In the genomic region with DNA sequence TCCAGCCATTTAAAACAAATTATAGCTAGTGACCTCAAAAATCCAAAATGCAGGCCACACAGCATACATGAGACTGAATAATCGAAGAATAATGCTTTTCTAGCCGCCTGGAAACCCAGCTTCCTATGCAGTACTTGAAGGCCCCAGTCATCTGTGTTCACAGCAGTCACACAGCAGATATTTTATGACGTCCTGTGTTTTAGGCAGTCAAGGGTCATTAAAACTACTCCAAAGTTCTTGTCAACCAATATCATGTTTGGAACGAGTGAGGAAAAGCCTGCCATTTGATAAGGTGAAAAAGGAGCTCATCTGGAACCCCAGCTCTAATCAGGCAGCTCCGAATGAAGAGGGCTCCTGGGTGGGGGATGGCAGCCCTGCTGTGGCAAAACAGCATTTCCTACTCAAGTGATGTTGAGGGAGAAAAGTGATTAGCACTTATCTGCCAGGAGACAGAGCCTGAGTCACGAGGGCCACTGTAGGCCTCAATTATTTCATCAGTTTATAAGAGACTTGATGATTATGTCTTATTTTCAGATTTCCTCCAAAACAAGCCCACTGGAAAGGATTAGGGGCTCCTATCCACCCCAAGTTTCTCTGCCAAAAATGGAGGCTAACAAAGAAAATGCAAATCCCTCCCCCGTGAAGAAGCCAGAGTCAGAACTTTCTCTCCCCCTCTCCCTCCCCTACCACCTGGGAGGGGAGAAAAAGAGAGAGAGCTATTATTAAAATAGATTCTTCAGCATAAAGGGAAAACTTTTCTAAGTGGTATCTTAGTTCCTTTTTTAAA, we compare ENCODE assay signal across 7 mouse cellular contexts. TPM values are rescaled to one million over a fixed set of nuclear protein-coding genes. Genes with fewer than 3 reads are reported as not detected.
A peak's percentile ranks its signal among the peaks of the same experiment; 100 is the strongest.
DNase-seq lines count a peak whose midpoint lies in the region; ATAC-seq and TF ChIP-seq lines count a peak whose summit lies in the region.

No protein-coding gene starts in this region.

- WGBS in neural tube, embryonic 11.5 days: 22% methylated on average over 7 of the region's 7 CpGs
- WGBS in limb, embryonic 11.5 days: 12% methylated on average over 7 of the region's 7 CpGs
- WGBS in neural tube, embryonic 15.5 days: 28% methylated on average over 7 of the region's 7 CpGs

- no peak for TF ChIP-seq POLR2A in embryonic fibroblast, embryonic 13.5 days (IDR thresholded peaks at IDR 0.05; ENCODE audit: low read depth, low read length)

- H3K27me3 ChIP-seq in neural tube, embryonic 11.5 days (ENCODE audit: control insufficient read depth, insufficient read depth, low read length): no peaks in the 10 kb centered on the region
- H3K27me3 ChIP-seq in limb, embryonic 11.5 days (ENCODE audit: control insufficient read depth, insufficient read depth, low read length): no peaks in the 10 kb centered on the region
- no peaks in the 10 kb centered on the region for H3K27me3 ChIP-seq in neural tube, embryonic 15.5 days (replicated peaks)

- H3K4me1 ChIP-seq in neural tube, embryonic 11.5 days (ENCODE audit: control insufficient read depth, insufficient read depth, low read length): peaks cover 22% of the 10 kb centered on the region
- peaks cover 21% of the 10 kb centered on the region for H3K4me1 ChIP-seq in embryonic fibroblast, embryonic 13.5 days (ENCODE audit: control insufficient read depth, insufficient read depth, low read length)
- peaks cover 31% of the 10 kb centered on the region for H3K4me1 ChIP-seq in limb, embryonic 11.5 days (ENCODE audit: control insufficient read depth, insufficient read depth, low read length)
- H3K4me1 ChIP-seq in neural tube, embryonic 15.5 days: peaks cover 50% of the 10 kb centered on the region

- no peak for TF ChIP-seq CTCF in embryonic fibroblast, embryonic 13.5 days (IDR thresholded peaks at IDR 0.05; ENCODE audit: borderline replicate concordance, insufficient read depth, low read length)

- H3K36me3 ChIP-seq in neural tube, embryonic 11.5 days (ENCODE audit: control insufficient read depth, insufficient read depth, low read length): no peaks in the 10 kb centered on the region
- peaks cover 2% of the 10 kb centered on the region; the same call in 1 of the 2 replicates for H3K36me3 ChIP-seq in limb, embryonic 11.5 days (ENCODE audit: control insufficient read depth, insufficient read depth, low read length)
- H3K36me3 ChIP-seq in neural tube, embryonic 15.5 days: no peaks in the 10 kb centered on the region

- H3K9me3 ChIP-seq in neural tube, embryonic 11.5 days (ENCODE audit: control insufficient read depth, low read length): no peaks in the 10 kb centered on the region
- no peaks in the 10 kb centered on the region for H3K9me3 ChIP-seq in limb, embryonic 11.5 days (ENCODE audit: control insufficient read depth, low read length)
- H3K9me3 ChIP-seq in neural tube, embryonic 15.5 days (replicated peaks): no peaks in the 10 kb centered on the region

- H3K4me3 ChIP-seq in neural tube, embryonic 11.5 days (ENCODE audit: low read depth, low read length): no peak overlapping the region
- peak overlapping the region; percentile 9 for H3K4me3 ChIP-seq in embryonic fibroblast, embryonic 13.5 days (ENCODE audit: insufficient read depth, low read length)
- peak overlapping the region; percentile 6; the same call in 1 of the 2 replicates for H3K4me3 ChIP-seq in limb, embryonic 11.5 days (ENCODE audit: low read depth, low read length)
- no peak overlapping the region for H3K4me3 ChIP-seq in neural tube, embryonic 15.5 days (replicated peaks)

- intact Hi-C loops in left cerebral cortex, postnatal 25 days (cut with DNase I): no loop called here

- DNase-seq in neural tube, embryonic 11.5 days (ENCODE audit: low spot score): no peak
- DNase-seq in neural tube, embryonic 10.5 days (ENCODE audit: extremely low spot score, low spot score): no peak
- no peak for DNase-seq in limb, embryonic 11.5 days (ENCODE audit: low spot score)
- DNase-seq in frontal cortex, postnatal 36 days (ENCODE audit: low spot score in 2 of 2): no peak
- DNase-seq in left cerebral cortex, postnatal 25 days (ENCODE audit: low spot score in 2 of 2): no peak

- no peak overlapping the region for H3K9ac ChIP-seq in neural tube, embryonic 11.5 days (ENCODE audit: low read length)
- no peak overlapping the region for H3K9ac ChIP-seq in limb, embryonic 11.5 days (ENCODE audit: low read length)
- H3K9ac ChIP-seq in neural tube, embryonic 15.5 days (replicated peaks): no peak overlapping the region

- H3K27ac ChIP-seq in neural tube, embryonic 11.5 days (ENCODE audit: low read depth, low read length): no peak overlapping the region
- peak overlapping the region; percentile 79 for H3K27ac ChIP-seq in embryonic fibroblast, embryonic 13.5 days (ENCODE audit: insufficient read depth, low read length)
- no peak overlapping the region; the same call in 1 of the 2 replicates for H3K27ac ChIP-seq in limb, embryonic 11.5 days (replicated peaks; ENCODE audit: low read depth, low read length)
- no peak overlapping the region for H3K27ac ChIP-seq in neural tube, embryonic 15.5 days (replicated peaks)

- H3K4me2 ChIP-seq in neural tube, embryonic 11.5 days (ENCODE audit: low read depth): peak overlapping the region; percentile 60; the same call in 1 of the 2 replicates
- H3K4me2 ChIP-seq in limb, embryonic 11.5 days (ENCODE audit: low read depth, severe bottlenecking): peak overlapping the region; percentile 74
- H3K4me2 ChIP-seq in neural tube, embryonic 15.5 days: peak overlapping the region; percentile 62; the same call in 1 of the 2 replicates

- no peak for ATAC-seq in neural tube, embryonic 11.5 days (ENCODE audit: insufficient read depth, low FRiP score, low TSS enrichment)
- ATAC-seq in limb, embryonic 11.5 days (ENCODE audit: insufficient number of reproducible peaks, low FRiP score, low TSS enrichment, low read depth): no peak
- ATAC-seq in neural tube, embryonic 15.5 days (ENCODE audit: low FRiP score): no peak

RNA-seq across cellular contexts. Expression of a gene that starts 19.2 kb away (rescaled TPM):
- polyA plus RNA-seq in neural tube, embryonic 11.5 days (2014; fragmentation: Nextera tagmentation; extraction: Ambion mirVana): 3.5 and 3.6 TPM in 2 replicates
- polyA plus RNA-seq in embryonic fibroblast, embryonic 13.5 days (2011; ENCODE audit: insufficient read length, low read depth, missing spikeins): 13.0 and 13.2 TPM in 2 replicates
- 4.9 and 5.2 TPM in 2 replicates for polyA plus RNA-seq in limb, embryonic 11.5 days (2014; fragmentation: Nextera tagmentation; extraction: Ambion mirVana)
- polyA plus RNA-seq in neural tube, embryonic 15.5 days (2015; fragmentation: Nextera tagmentation; extraction: Ambion mirVana): 0.82 and 2.4 TPM in 2 replicates
- total RNA-seq in left cerebral cortex, postnatal 25 days (2021): 1 to 10 TPM; 2.4 to 3.0 TPM

Comparison
In these comparisons a context has a peak if more than half of its experiments do, and no peak if none do; other contexts are left out.
1. H3K4me3 ChIP-seq: peak in embryonic fibroblast, embryonic 13.5 days (single experiment) and limb, embryonic 11.5 days (single experiment); none in neural tube, embryonic 11.5 days (single experiment) and neural tube, embryonic 15.5 days (single experiment).
2. Peak in every context shown above with its lines, with median percentiles within 50 percentile points of each other: H3K4me2 ChIP-seq.